Mouse (Mus musculus) neural tube, embryonic 14.5 days (tissue): ENCODE measurements around the gene Mtfr1l. TPM values are rescaled to one million over a fixed set of nuclear protein-coding genes. Genes with fewer than 3 reads are reported as not detected.
A peak's percentile ranks its signal among the peaks of the same experiment; 100 is the strongest.
"Not testable (repeated sequence)": the region's sequence is repeated elsewhere in the genome, so short reads cannot be mapped to it uniquely, and the experiment has no call there.

Source experiments
- ATAC-seq: fragments of 200-750 bp; cut with Nextera tagmentation; 2 replicates; pipeline ENCODE4 v1.8.0; 2017; ENCODE audit warnings: low read depth, mild to moderate bottlenecking, moderate TSS enrichment, moderate library complexity
- H3K27ac ChIP-seq: fragments of 300-500 bp; sonication (generic); 2 replicates; pipeline ENCODE4 v1.5.1; 2014; ENCODE audit warnings: low read depth, mild to moderate bottlenecking, control low read depth, low read length, moderate library complexity, mixed read lengths
- H3K27me3 ChIP-seq: fragments of 300-500 bp; sonication (generic); 2 replicates; pipeline ENCODE4 v1.6.1; 2014; ENCODE audit warnings: low read length; ENCODE audit not compliant: control insufficient read depth, insufficient read depth
- H3K36me3 ChIP-seq: fragments of 300-500 bp; sonication (generic); 2 replicates; pipeline ENCODE4 v1.6.1; 2014; ENCODE audit warnings: low read length, mixed read lengths; ENCODE audit not compliant: control insufficient read depth, insufficient read depth
- H3K4me1 ChIP-seq: fragments of 300-500 bp; sonication (generic); 2 replicates; pipeline ENCODE4 v1.6.1; 2014; ENCODE audit warnings: low read length; ENCODE audit not compliant: control insufficient read depth, insufficient read depth
- H3K4me2 ChIP-seq: fragments of 300-500 bp; sonication (generic); 2 replicates; pipeline ENCODE4 v1.6.1; 2014; ENCODE audit warnings: mild to moderate bottlenecking, low read depth, low read length, control low read depth
- H3K4me3 ChIP-seq: fragments of 300-500 bp; sonication (generic); 2 replicates; pipeline ENCODE4 v1.5.1; 2014; ENCODE audit warnings: low read depth, low read length, control low read depth, mixed read lengths
- H3K9ac ChIP-seq: fragments of 300-500 bp; sonication (generic); replicated peaks from 2 replicates; pipeline ENCODE4 v1.6.1; 2014; ENCODE audit warnings: low read depth, mild to moderate bottlenecking, control low read depth, low read length, mixed read lengths
- H3K9me3 ChIP-seq: fragments of 300-500 bp; sonication (generic); 2 replicates; pipeline ENCODE4 v1.6.1; 2016; ENCODE audit warnings: low read length; ENCODE audit not compliant: control insufficient read depth
- WGBS: fragments of 180-500 bp; shearing (Covaris S2); extraction: QIAGEN DNeasy Blood & Tissue Kit; methylation state at CpG from one replicate; pipeline ENCODE4 v1.1.7; 2014; 5-methylcytosine and 5-hydroxymethylcytosine counted together
- polyA plus RNA-seq: library from polyadenylated mRNA; unstranded; fragments of >200 nt; fragmentation: Nextera tagmentation; extraction: Ambion mirVana; gene quantifications from 2 replicates; pipeline ENCODE4 v1.2.1, GENCODE M21; 2014

Mtfr1l gene
- polyA plus RNA-seq, 1 experiment from 2014 or later: 199 TPM

GRCm38 (mm10) chr4:134503686-134504357 is 31.4 kb downstream of the Mtfr1l start:
- H3K9ac ChIP-seq: no peak overlapping the region
- 74% methylated on average over 4 of the region's 4 CpGs for WGBS

GRCm38 (mm10) chr4:134501095-134501494 is 34.1 kb downstream of the Mtfr1l start:
- Histone ChIP-seq H3K36me3 (no peaks in the 10 kb centered on the region), H3K27me3 (no peaks in the 10 kb centered on the region), H3K4me1 (peaks cover 9% of the 10 kb centered on the region; the same call in 1 of the 2 replicates), H3K4me3 (no peak overlapping the region), H3K9ac (no peak overlapping the region), H3K9me3 (no peaks in the 10 kb centered on the region), H3K4me2 (no peak overlapping the region), H3K27ac (no peak overlapping the region)
- WGBS: 95% methylated on average over 6 of the region's 6 CpGs
- ATAC-seq: no peak

More at GRCm38 (mm10) chr4:134503686-134504357, 31.4 kb downstream of the Mtfr1l start:
- H3K36me3 ChIP-seq: no peaks in the 10 kb centered on the region
- H3K27me3 ChIP-seq: no peaks in the 10 kb centered on the region
- H3K4me2 ChIP-seq: no peak overlapping the region
- H3K4me3 ChIP-seq: no peak overlapping the region
- ATAC-seq: no peak
- H3K27ac ChIP-seq: no peak overlapping the region
- H3K4me1 ChIP-seq: no peaks in the 10 kb centered on the region
- no peaks in the 10 kb centered on the region for H3K9me3 ChIP-seq

GRCm38 (mm10) chr4:134498983-134499382 is 36.2 kb downstream of the Mtfr1l start:
- whole genome bisulfite sequencing: 84% methylated on average over 6 of the region's 6 CpGs
- H3K4me2 ChIP-seq, H3K9me3 ChIP-seq, ATAC-seq, H3K36me3 ChIP-seq, H3K4me3 ChIP-seq, H3K27me3 ChIP-seq, H3K9ac ChIP-seq: not testable (repeated sequence)
- peak overlapping the region; percentile 64; the same call in 1 of the 2 replicates for H3K27ac ChIP-seq
- peaks cover 15% of the 10 kb centered on the region for H3K4me1 ChIP-seq

- Histone ChIP-seq H3K4me2 (peak overlapping the region; percentile 90), H3K27ac (peak overlapping the region; percentile 70), H3K4me1 (peaks cover 15% of the 10 kb centered on the region), H3K4me3 (peak overlapping the region; percentile 47), H3K9ac (0 out of 2 replicates have a peak overlapping the region, but pooled peaks have one; percentile 66), H3K9me3 (no peaks in the 10 kb centered on the region), H3K27me3 (no peaks in the 10 kb centered on the region), H3K36me3 (no peaks in the 10 kb centered on the region)
- 58% methylated on average over 12 of the region's 12 CpGs for WGBS
- ATAC-seq: no peak
These were observed 37.0 kb downstream of the Mtfr1l start for GRCm38 (mm10) chr4:134497986-134498731.

GRCm38 (mm10) chr4:134497223-134497622 is 38.0 kb downstream of the Mtfr1l start:
- peaks cover 15% of the 10 kb centered on the region for H3K4me1 ChIP-seq
- H3K36me3 ChIP-seq: no peaks in the 10 kb centered on the region
- peak overlapping the region; percentile 66 for H3K9ac ChIP-seq
- no peaks in the 10 kb centered on the region for H3K27me3 ChIP-seq
- peak overlapping the region; percentile 90 for H3K4me2 ChIP-seq
- WGBS: 3% methylated on average over 6 of the region's 6 CpGs
- H3K27ac ChIP-seq: peak overlapping the region; percentile 70
- no peaks in the 10 kb centered on the region for H3K9me3 ChIP-seq
- H3K4me3 ChIP-seq: peak overlapping the region; percentile 47
- peak; percentile 52 for ATAC-seq

- Histone ChIP-seq H3K4me1 (peaks cover 15% of the 10 kb centered on the region), H3K4me2 (peak within 1 kb of the TSS; percentile 90), H3K27me3 (no peaks in the 10 kb centered on the region), H3K9ac (peak within 1 kb of the TSS; percentile 66), H3K36me3 (no peaks in the 10 kb centered on the region), H3K9me3 (no peaks in the 10 kb centered on the region), H3K4me3 (peak within 1 kb of the TSS; percentile 47), H3K27ac (peak within 1 kb of the TSS; percentile 70)
- ATAC-seq: peak; percentile 74
- 3% methylated on average over 35 of the region's 35 CpGs for WGBS
These were observed 38.5 kb downstream of the Mtfr1l start, which contains the start of gene Paqr7 for GRCm38 (mm10) chr4:134496595-134497210. Paqr7 (plus strand) TSS chr4:134496697.

- Histone ChIP-seq H3K4me3 (no peak overlapping the region), H3K36me3 (no peaks in the 10 kb centered on the region), H3K9me3 (no peaks in the 10 kb centered on the region), H3K4me2 (no peak overlapping the region), H3K4me1 (peaks cover 15% of the 10 kb centered on the region), H3K27ac (no peak overlapping the region), H3K27me3 (no peaks in the 10 kb centered on the region), H3K9ac (no peak overlapping the region)
- 69% methylated on average over 5 of the region's 5 CpGs for WGBS
- no peak for ATAC-seq
These were observed 39.7 kb downstream of the Mtfr1l start for GRCm38 (mm10) chr4:134495546-134495923.

- 67% methylated on average over 16 of the region's 16 CpGs for WGBS
These were observed 40.2 kb downstream of the Mtfr1l start for GRCm38 (mm10) chr4:134494780-134495545.

More at GRCm38 (mm10) chr4:134494780-134495545, 40.2 kb downstream of the Mtfr1l start:
- Histone ChIP-seq H3K4me1 (peaks cover 15% of the 10 kb centered on the region), H3K36me3 (no peaks in the 10 kb centered on the region), H3K27me3 (no peaks in the 10 kb centered on the region), H3K4me3 (no peak overlapping the region), H3K27ac (no peak overlapping the region), H3K9me3 (no peaks in the 10 kb centered on the region), H3K9ac (no peak overlapping the region), H3K4me2 (no peak overlapping the region)
- ATAC-seq: no peak
